Mouse (Mus musculus) brain, embryonic 14.5 days (tissue): ENCODE measurements at regions not wholly inside any gene's neighbourhood (a gene's known extent, or its start where the extent isn't known, plus 50 kb on each side); places are given as distances from the start of the nearest gene placed in this dataset.

Experiments used
- CTCF ChIP-seq: fragments of 200-500 bp; IDR thresholded peaks from 2 replicates; pipeline ENCODE4 v1.5.1; 2012; ENCODE audit warnings: inconsistent platforms, mild to moderate bottlenecking, moderate library complexity, borderline replicate concordance; ENCODE audit not compliant: insufficient read depth, insufficient read length; ENCODE audit errors: extremely low read depth
- POLR2A ChIP-seq: fragments of 200-500 bp; IDR thresholded peaks from 2 replicates; pipeline ENCODE4 v1.6.1; 2012; ENCODE audit warnings: mild to moderate bottlenecking, inconsistent platforms, borderline replicate concordance; ENCODE audit not compliant: poor library complexity, insufficient read depth, insufficient read length, severe bottlenecking; ENCODE audit errors: extremely low read depth

DNA sequence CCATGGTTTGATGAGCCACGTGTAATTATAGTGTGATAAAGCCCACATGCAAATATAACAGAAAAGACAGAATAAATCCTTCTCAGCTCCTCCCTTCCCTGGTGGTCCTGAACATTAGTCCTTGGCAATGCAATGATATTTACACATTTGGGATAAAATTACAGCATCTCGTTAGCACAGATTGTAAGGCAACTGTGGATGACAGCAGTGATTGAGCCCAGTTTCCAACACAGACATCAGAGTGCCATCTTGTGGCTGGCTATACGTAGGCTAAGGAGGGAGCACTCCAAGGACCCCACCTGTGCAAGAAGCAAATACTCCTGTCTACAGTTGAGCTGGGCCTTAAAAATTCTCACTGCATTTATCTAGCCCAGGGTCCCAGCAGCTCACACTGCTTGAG is 84.1 kb upstream of the Ercc4 start:
- TF ChIP-seq CTCF (peak; percentile 72; the same call in 1 of the 2 replicates), POLR2A (no peak)
